Mouse (Mus musculus): ENCODE measurements at regions not wholly inside any gene's neighbourhood (a gene's known extent, or its start where the extent isn't known, plus 50 kb on each side); places are given as distances from the start of the nearest gene placed in this dataset.

GRCm38 (mm10) chr1:35390371-35390770, 540.6 kb downstream of the Plekhb2 start:
- Histone ChIP-seq H3K4me3 (ENCODE audit: low read depth, low read length) (no peak overlapping the region), H3K9ac (no peak overlapping the region), H3K36me3 (ENCODE audit: insufficient read depth) (no peaks in the 10 kb centered on the region), H3K27ac (ENCODE audit: low read depth, low read length) (no peak overlapping the region), H3K4me1 (ENCODE audit: insufficient read depth) (no peaks in the 10 kb centered on the region), H3K27me3 (ENCODE audit: insufficient read depth, low read length) (no peaks in the 10 kb centered on the region), H3K4me2 (ENCODE audit: low read depth) (no peak overlapping the region), H3K9me3 (ENCODE audit: low read length) (no peaks in the 10 kb centered on the region)
- ATAC-seq, result no peak
- 88% methylated on average over 4 of the region's 4 CpGs for WGBS
- no peak for DNase-seq
- TF ChIP-seq CTCF (IDR thresholded peaks at IDR 0.05; ENCODE audit: low read depth), result no peak

GRCm38 (mm10) chr1:35390858-35391586, 541.2 kb downstream of the Plekhb2 start:
- TF ChIP-seq CTCF (IDR thresholded peaks at IDR 0.05; ENCODE audit: low read depth), result no peak
- H3K4me2 ChIP-seq (ENCODE audit: low read depth), result no peak overlapping the region
- H3K27me3 ChIP-seq (ENCODE audit: insufficient read depth, low read length), result no peaks in the 10 kb centered on the region
- no peaks in the 10 kb centered on the region for H3K9me3 ChIP-seq (ENCODE audit: low read length)
- no peaks in the 10 kb centered on the region for H3K4me1 ChIP-seq (ENCODE audit: insufficient read depth)
- no peak overlapping the region for H3K4me3 ChIP-seq (ENCODE audit: low read depth, low read length)
- ATAC-seq, result no peak
- 69% methylated on average over 7 of the region's 7 CpGs for WGBS
- no peak overlapping the region for H3K9ac ChIP-seq
- DNase-seq, result no peak
- H3K27ac ChIP-seq (ENCODE audit: low read depth, low read length), result no peak overlapping the region
- H3K36me3 ChIP-seq (ENCODE audit: insufficient read depth), result no peaks in the 10 kb centered on the region

GRCm38 (mm10) chr1:35393550-35394118, 543.9 kb downstream of the Plekhb2 start:
- 42% methylated on average over 6 of the region's 6 CpGs for whole genome bisulfite sequencing
- Histone ChIP-seq H3K9ac (no peak overlapping the region), H3K9me3 (ENCODE audit: low read length) (no peaks in the 10 kb centered on the region), H3K27ac (ENCODE audit: low read depth, low read length) (no peak overlapping the region), H3K4me3 (ENCODE audit: low read depth, low read length) (no peak overlapping the region), H3K4me1 (ENCODE audit: insufficient read depth) (no peaks in the 10 kb centered on the region), H3K4me2 (ENCODE audit: low read depth) (no peak overlapping the region), H3K36me3 (ENCODE audit: insufficient read depth) (no peaks in the 10 kb centered on the region), H3K27me3 (ENCODE audit: insufficient read depth, low read length) (no peaks in the 10 kb centered on the region)
- ATAC-seq, result peak; percentile 16; the same call in 1 of the 2 replicates
- no peak for TF ChIP-seq CTCF (IDR thresholded peaks at IDR 0.05; ENCODE audit: low read depth)
- no peak for DNase-seq

- Histone ChIP-seq H3K27ac (ENCODE audit: low read depth, low read length) (no peak overlapping the region), H3K4me2 (ENCODE audit: low read depth) (no peak overlapping the region), H3K27me3 (ENCODE audit: insufficient read depth, low read length) (no peaks in the 10 kb centered on the region), H3K4me1 (ENCODE audit: insufficient read depth) (no peaks in the 10 kb centered on the region), H3K36me3 (ENCODE audit: insufficient read depth) (no peaks in the 10 kb centered on the region), H3K4me3 (ENCODE audit: low read depth, low read length) (no peak overlapping the region), H3K9me3 (ENCODE audit: low read length) (no peaks in the 10 kb centered on the region), H3K9ac (no peak overlapping the region)
- TF ChIP-seq CTCF (IDR thresholded peaks at IDR 0.05; ENCODE audit: low read depth), result no peak
- DNase-seq (no peak), ATAC-seq (no peak)
- 52% methylated on average over 11 of the region's 11 CpGs for WGBS
Observed at GRCm38 (mm10) chr1:35400674-35401359, 551.0 kb downstream of the Plekhb2 start.

GRCm38 (mm10) chr1:35402995-35403394, 553.2 kb downstream of the Plekhb2 start:
- no peaks in the 10 kb centered on the region for H3K27me3 ChIP-seq (ENCODE audit: insufficient read depth, low read length)
- H3K4me2 ChIP-seq (ENCODE audit: low read depth), result no peak overlapping the region
- no peaks in the 10 kb centered on the region for H3K4me1 ChIP-seq (ENCODE audit: insufficient read depth)
- H3K9me3 ChIP-seq (ENCODE audit: low read length), result no peaks in the 10 kb centered on the region
- TF ChIP-seq CTCF (IDR thresholded peaks at IDR 0.05; ENCODE audit: low read depth), result no peak
- no peak overlapping the region for H3K27ac ChIP-seq (ENCODE audit: low read depth, low read length)
- WGBS, result 73% methylated on average over 4 of the region's 4 CpGs
- H3K36me3 ChIP-seq (ENCODE audit: insufficient read depth), result no peaks in the 10 kb centered on the region
- no peak for ATAC-seq
- no peak for DNase-seq
- no peak overlapping the region for H3K9ac ChIP-seq
- no peak overlapping the region for H3K4me3 ChIP-seq (ENCODE audit: low read depth, low read length)

GRCm38 (mm10) chr1:35405418-35405817, 555.6 kb downstream of the Plekhb2 start:
- no peaks in the 10 kb centered on the region for H3K36me3 ChIP-seq (ENCODE audit: insufficient read depth)
- H3K9me3 ChIP-seq (ENCODE audit: low read length), result no peaks in the 10 kb centered on the region
- no peaks in the 10 kb centered on the region for H3K4me1 ChIP-seq (ENCODE audit: insufficient read depth)
- H3K27ac ChIP-seq (ENCODE audit: low read depth, low read length), result no peak overlapping the region
- no peak overlapping the region for H3K9ac ChIP-seq
- DNase-seq (no peak), ATAC-seq (no peak)
- H3K4me2 ChIP-seq (ENCODE audit: low read depth), result no peak overlapping the region
- TF ChIP-seq CTCF (IDR thresholded peaks at IDR 0.05; ENCODE audit: low read depth), result no peak
- H3K4me3 ChIP-seq (ENCODE audit: low read depth, low read length), result no peak overlapping the region
- 78% methylated on average over 6 of the region's 6 CpGs for WGBS
- H3K27me3 ChIP-seq (ENCODE audit: insufficient read depth, low read length), result no peaks in the 10 kb centered on the region

GRCm38 (mm10) chr1:35415646-35416045, 565.9 kb downstream of the Plekhb2 start:
- no peak for ATAC-seq
- Histone ChIP-seq H3K27me3 (ENCODE audit: insufficient read depth, low read length) (no peaks in the 10 kb centered on the region), H3K9ac (no peak overlapping the region), H3K9me3 (ENCODE audit: low read length) (no peaks in the 10 kb centered on the region), H3K36me3 (ENCODE audit: insufficient read depth) (no peaks in the 10 kb centered on the region), H3K4me3 (ENCODE audit: low read depth, low read length) (no peak overlapping the region), H3K4me1 (ENCODE audit: insufficient read depth) (no peaks in the 10 kb centered on the region), H3K27ac (ENCODE audit: low read depth, low read length) (no peak overlapping the region), H3K4me2 (ENCODE audit: low read depth) (no peak overlapping the region)
- TF ChIP-seq CTCF (IDR thresholded peaks at IDR 0.05; ENCODE audit: low read depth), result no peak
- WGBS, result 35% methylated on average over 1 of the region's 1 CpGs
- peak; percentile 18 for DNase-seq
